ENCODE assay signal across 16 mouse cellular contexts in the genomic region with DNA sequence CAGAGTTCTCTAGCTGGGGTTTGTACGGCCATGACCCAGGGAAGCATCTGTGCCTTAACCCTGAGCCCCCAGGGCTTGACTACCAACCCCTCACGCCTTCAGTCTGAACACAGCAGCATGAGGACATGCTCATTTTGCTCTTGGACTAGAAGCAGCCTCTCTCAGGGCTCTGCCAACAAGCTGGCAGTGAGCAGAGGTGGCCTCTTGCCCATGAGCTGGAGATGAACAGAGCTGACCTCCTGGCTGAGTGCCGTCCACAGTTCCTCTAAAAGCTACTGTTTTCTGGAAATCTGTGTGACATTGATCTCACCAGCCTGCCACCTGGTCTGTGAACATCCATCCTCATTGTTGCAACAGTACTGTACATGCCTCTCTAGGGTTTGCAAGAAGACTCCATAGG.
A peak's percentile ranks its signal among the peaks of the same experiment; 100 is the strongest.
DNase-seq lines count a peak whose midpoint lies in the region; ATAC-seq and TF ChIP-seq lines count a peak whose summit lies in the region.
"Had no signal": no experiment of that assay in that cellular context is flagged by ENCODE, and none has a peak within 500 bp of the region (broad histone marks: within the 10 kb centered on the region; RNA-seq: fewer than 3 reads in every experiment).

No protein-coding gene starts in this region.

- WGBS in forebrain, postnatal 0 days: 71% methylated on average over 3 of the region's 3 CpGs
- 88% methylated on average over 3 of the region's 3 CpGs for WGBS in forebrain, embryonic 15.5 days
- WGBS in liver, adult 2 months: 29% methylated on average over 3 of the region's 3 CpGs
- WGBS in liver, embryonic 11.5 days: 78% methylated on average over 3 of the region's 3 CpGs

- no peak overlapping the region for H3K4me2 ChIP-seq in forebrain, postnatal 0 days (ENCODE audit: low read depth)
- H3K4me2 ChIP-seq in forebrain, embryonic 15.5 days (replicated peaks): no peak overlapping the region
- no peak overlapping the region for H3K4me2 ChIP-seq in liver, embryonic 11.5 days
- H3K4me2 ChIP-seq: embryonic facial prominence, embryonic 15.5 days; limb, embryonic 12.5 days; lung, embryonic 15.5 days had no signal

- no peaks in the 10 kb centered on the region for H3K9me3 ChIP-seq in forebrain, postnatal 0 days (ENCODE audit: low read length)
- H3K9me3 ChIP-seq in forebrain, embryonic 15.5 days: no peaks in the 10 kb centered on the region
- no peaks in the 10 kb centered on the region for H3K9me3 ChIP-seq in liver, embryonic 11.5 days (ENCODE audit: control insufficient read depth, low read length)
- H3K9me3 ChIP-seq: embryonic facial prominence, embryonic 15.5 days; limb, embryonic 12.5 days; lung, embryonic 15.5 days; midbrain, embryonic 10.5 days had no signal

- no peak for ATAC-seq in forebrain, postnatal 0 days
- no peak for ATAC-seq in forebrain, embryonic 15.5 days (replicated peaks)
- ATAC-seq in liver, embryonic 11.5 days (replicated peaks; ENCODE audit: low FRiP score): no peak
- ATAC-seq: activated CD4-positive, CD25-positive, alpha-beta regulatory T cell, adult 4 months; intestine, embryonic 16.5 days had no signal

- no peaks in the 10 kb centered on the region for H3K79me2 ChIP-seq in liver, adult 2 months (ENCODE audit: control insufficient read depth, insufficient read depth, low read length)

- H3K9ac ChIP-seq in forebrain, postnatal 0 days: no peak overlapping the region
- no peak overlapping the region for H3K9ac ChIP-seq in forebrain, embryonic 15.5 days (replicated peaks)
- H3K9ac ChIP-seq in liver, adult 2 months (ENCODE audit: low read depth, low read length): no peak overlapping the region
- no peak overlapping the region for H3K9ac ChIP-seq in liver, embryonic 11.5 days (ENCODE audit: low read depth, low read length)
- H3K9ac ChIP-seq: embryonic facial prominence, embryonic 15.5 days; limb, embryonic 12.5 days; lung, embryonic 15.5 days had no signal

- no peak overlapping the region for H3K27ac ChIP-seq in forebrain, postnatal 0 days (ENCODE audit: low read depth, low read length)
- H3K27ac ChIP-seq in forebrain, embryonic 15.5 days (replicated peaks): no peak overlapping the region
- no peak overlapping the region for H3K27ac ChIP-seq in liver, adult 2 months (replicated peaks; ENCODE audit: insufficient read depth, low read depth, low read length)
- no peak overlapping the region for H3K27ac ChIP-seq in liver, embryonic 11.5 days (ENCODE audit: low read depth, low read length)
- H3K27ac ChIP-seq: embryonic facial prominence, embryonic 15.5 days; limb, embryonic 12.5 days; lung, embryonic 15.5 days; midbrain, embryonic 10.5 days had no signal

- H3K36me3 ChIP-seq in forebrain, postnatal 0 days (ENCODE audit: insufficient read depth): no peaks in the 10 kb centered on the region
- no peaks in the 10 kb centered on the region for H3K36me3 ChIP-seq in forebrain, embryonic 15.5 days
- no peaks in the 10 kb centered on the region for H3K36me3 ChIP-seq in liver, adult 2 months (ENCODE audit: control insufficient read depth, insufficient read depth, low read length)
- H3K36me3 ChIP-seq in liver, embryonic 11.5 days (ENCODE audit: control insufficient read depth, insufficient read depth, low read length): no peaks in the 10 kb centered on the region
- H3K36me3 ChIP-seq: embryonic facial prominence, embryonic 15.5 days; limb, embryonic 12.5 days; lung, embryonic 15.5 days; midbrain, embryonic 10.5 days had no signal

- H3K4me1 ChIP-seq in forebrain, postnatal 0 days (ENCODE audit: insufficient read depth): no peaks in the 10 kb centered on the region
- H3K4me1 ChIP-seq in forebrain, embryonic 15.5 days: no peaks in the 10 kb centered on the region
- no peaks in the 10 kb centered on the region for H3K4me1 ChIP-seq in liver, adult 2 months (ENCODE audit: control insufficient read depth, insufficient read depth, low read length)
- H3K4me1 ChIP-seq in liver, embryonic 11.5 days (replicated peaks; ENCODE audit: control insufficient read depth, insufficient read depth, low read length): no peaks in the 10 kb centered on the region
- H3K4me1 ChIP-seq: embryonic facial prominence, embryonic 15.5 days; limb, embryonic 12.5 days; lung, embryonic 15.5 days; midbrain, embryonic 10.5 days had no signal

- TF ChIP-seq CTCF in forebrain, postnatal 0 days (IDR thresholded peaks at IDR 0.05; ENCODE audit: low read depth): no peak
- TF ChIP-seq CTCF in liver, adult 2 months (IDR thresholded peaks at IDR 0.05; ENCODE audit: low read depth, low read length): no peak

- DNase-seq in forebrain, postnatal 0 days: peak; percentile 13
- DNase-seq in liver, adult 2 months (ENCODE audit: extremely low read depth, low read depth, low spot score): peak; percentile 89
- no peak for DNase-seq in liver, embryonic 11.5 days (ENCODE audit: low spot score)
- DNase-seq in frontal cortex, postnatal 36 days (ENCODE audit: low spot score in 2 of 2): peak; percentile 5 to 22
- peak; percentile 52 to 58 for DNase-seq in right cerebral cortex, postnatal 10 days (ENCODE audit: low spot score in 2 of 2)
- no peak for DNase-seq in lung, adult 18-20 months
- DNase-seq in thymus, postnatal 14 days: no peak
- DNase-seq: B cell, adult 2 months; thymus, postnatal 25 days had no signal

- no peak overlapping the region for H3K4me3 ChIP-seq in forebrain, postnatal 0 days (ENCODE audit: low read depth, low read length)
- H3K4me3 ChIP-seq in forebrain, embryonic 15.5 days: no peak overlapping the region
- H3K4me3 ChIP-seq in liver, adult 2 months (ENCODE audit: insufficient read depth, low read depth, low read length): no peak overlapping the region
- no peak overlapping the region for H3K4me3 ChIP-seq in liver, embryonic 11.5 days (ENCODE audit: low read depth, low read length)
- H3K4me3 ChIP-seq: embryonic facial prominence, embryonic 15.5 days; limb, embryonic 12.5 days; lung, embryonic 15.5 days; midbrain, embryonic 10.5 days had no signal

- no peak for TF ChIP-seq POLR2A in liver, adult 2 months (IDR thresholded peaks at IDR 0.05; ENCODE audit: extremely low read depth, insufficient read depth, low read length)

- no peaks in the 10 kb centered on the region for H3K27me3 ChIP-seq in forebrain, postnatal 0 days (ENCODE audit: insufficient read depth, low read length)
- H3K27me3 ChIP-seq in forebrain, embryonic 15.5 days: no peaks in the 10 kb centered on the region
- H3K27me3 ChIP-seq in liver, adult 2 months (ENCODE audit: control insufficient read depth, insufficient read depth, low read length): no peaks in the 10 kb centered on the region
- H3K27me3 ChIP-seq in liver, embryonic 11.5 days (replicated peaks; ENCODE audit: control insufficient read depth, insufficient read depth, low read length): no peaks in the 10 kb centered on the region
- H3K27me3 ChIP-seq: embryonic facial prominence, embryonic 15.5 days; limb, embryonic 12.5 days; lung, embryonic 15.5 days had no signal

Comparison
In these comparisons a context has a peak if more than half of its experiments do, and no peak if none do; other contexts are left out.
1. DNase-seq: peak in forebrain, postnatal 0 days (single experiment), liver, adult 2 months (single experiment), frontal cortex, postnatal 36 days (2 of 2) and right cerebral cortex, postnatal 10 days (2 of 2); none in liver, embryonic 11.5 days (single experiment), lung, adult 18-20 months (0 of 2) and thymus, postnatal 14 days (single experiment).